Mouse (Mus musculus) CH12.LX (cell line): Measurements from ENCODE around the gene 4921504E06Rik. TPM values are rescaled to one million over a fixed set of nuclear protein-coding genes. Genes with fewer than 3 reads are reported as not detected.

Source experiments
- DNase-seq: peaks from one replicate; pipeline ENCODE4 v3.0.0-alpha.2; 2013; ENCODE audit errors: extremely low read depth
- H3K27ac ChIP-seq: 2 replicates; pipeline ENCODE4 v1.5.1; 2012; ENCODE audit warnings: low read depth, mild to moderate bottlenecking, control low read depth, moderate library complexity; ENCODE audit not compliant: insufficient read depth
- H3K27me3 ChIP-seq: replicated peaks from 2 replicates; pipeline ENCODE3; 2012; ENCODE audit warnings: inconsistent platforms
- H3K36me3 ChIP-seq, 2 experiments: replicated peaks in 1 of 2; 2 replicates each; pipeline versions ENCODE3 to v1.6.1; 2012; ENCODE audit warnings: inconsistent platforms in 1 of 2, low read length in 1 of 2, mild to moderate bottlenecking in 1 of 2, mixed read lengths in 1 of 2, moderate library complexity in 1 of 2; ENCODE audit not compliant: control insufficient read depth in 1 of 2, insufficient read depth in 1 of 2
- H3K4me1 ChIP-seq, 2 experiments: 2 replicates each; pipeline ENCODE4 v1.6.1; 2012; ENCODE audit warnings: inconsistent platforms in 1 of 2, moderate library complexity in 1 of 2; ENCODE audit not compliant: insufficient read depth in 2 of 2, control insufficient read depth in 1 of 2
- H3K4me2 ChIP-seq: 2 replicates; pipeline ENCODE4 v1.6.1; 2012; ENCODE audit warnings: low read depth, mild to moderate bottlenecking, control low read depth; ENCODE audit not compliant: poor library complexity, insufficient read depth, severe bottlenecking
- H3K4me3 ChIP-seq, 3 experiments: fragments of 150-350 bp in 1 of 3; sonication (generic) in 1 of 3; replicated peaks in 1 of 3; 2 replicates each; pipeline versions ENCODE3 to v1.5.1; 2011 to 2012; ENCODE audit warnings: low read depth in 2 of 3, low read length in 2 of 3, mild to moderate bottlenecking in 2 of 3, moderate library complexity in 2 of 3, control low read depth in 1 of 3, improper control_type of control experiment in 1 of 3, inconsistent platforms in 1 of 3, mixed read lengths in 1 of 3; ENCODE audit not compliant: poor library complexity in 1 of 3
- H3K79me2 ChIP-seq: replicated peaks from 2 replicates; pipeline ENCODE4 v1.6.1; 2012; ENCODE audit warnings: mild to moderate bottlenecking, moderate library complexity; ENCODE audit not compliant: control insufficient read depth, poor library complexity, insufficient read depth, severe bottlenecking; ENCODE audit errors: extremely low read depth
- H3K9ac ChIP-seq: 2 replicates; pipeline ENCODE4 v1.6.1; 2012; ENCODE audit warnings: low read depth, mild to moderate bottlenecking, control low read depth, moderate library complexity; ENCODE audit not compliant: insufficient read depth
- H3K9me3 ChIP-seq: replicated peaks from 2 replicates; pipeline ENCODE3; 2012; ENCODE audit warnings: low read length, inconsistent platforms, mixed read lengths
- BHLHE40 ChIP-seq: IDR thresholded peaks from 2 replicates; pipeline ENCODE4 v1.6.1; 2011; ENCODE audit warnings: mild to moderate bottlenecking, low read depth, low read length, improper control_type of control experiment
- CHD1 ChIP-seq: IDR thresholded peaks from 2 replicates; pipeline ENCODE4 v1.6.1; 2012; ENCODE audit warnings: low read depth, low read length, improper control_type of control experiment, inconsistent platforms
- CTCF ChIP-seq, 2 experiments: IDR thresholded peaks in 1 of 2; conservative IDR thresholded peaks in 1 of 2; 2 replicates each; pipeline ENCODE4 v1.5.1; 2011 to 2012; ENCODE audit warnings: low read depth in 2 of 2, low read length in 2 of 2, improper control_type of control experiment in 1 of 2, inconsistent platforms in 1 of 2, mild to moderate bottlenecking in 1 of 2, moderate library complexity in 1 of 2
- ELF1 ChIP-seq: IDR thresholded peaks from 2 replicates; pipeline ENCODE4 v1.6.1; 2014; ENCODE audit warnings: low read depth, mild to moderate bottlenecking, inconsistent platforms, low read length, improper control_type of control experiment
- ETS1 ChIP-seq: conservative IDR thresholded peaks from 2 replicates; pipeline ENCODE4 v1.6.1; 2012; ENCODE audit warnings: low read depth, mild to moderate bottlenecking, inconsistent platforms, low read length, improper control_type of control experiment, moderate library complexity
- JUN ChIP-seq: IDR thresholded peaks from 2 replicates; pipeline ENCODE4 v1.6.1; 2011; ENCODE audit warnings: low read depth, mild to moderate bottlenecking, low read length, improper control_type of control experiment, moderate library complexity; ENCODE audit not compliant: insufficient read depth
- JUND ChIP-seq: conservative IDR thresholded peaks from 2 replicates; pipeline ENCODE4 v1.6.1; 2011; ENCODE audit warnings: low read depth, low read length, improper control_type of control experiment
- MAFK ChIP-seq: IDR thresholded peaks from 2 replicates; pipeline ENCODE4 v1.6.1; 2011; ENCODE audit warnings: low read length, improper control_type of control experiment; ENCODE audit not compliant: insufficient replicate concordance
- MAX ChIP-seq: IDR thresholded peaks from 2 replicates; pipeline ENCODE4 v1.6.1; 2011; ENCODE audit warnings: low read length, improper control_type of control experiment
- MAZ ChIP-seq: IDR thresholded peaks from 2 replicates; pipeline ENCODE4 v1.6.1; 2012; ENCODE audit warnings: low read depth, mild to moderate bottlenecking, inconsistent platforms, low read length, improper control_type of control experiment, moderate library complexity
- MEF2A ChIP-seq: IDR thresholded peaks from 2 replicates; pipeline ENCODE4 v1.6.1; 2014; ENCODE audit warnings: low read depth, mild to moderate bottlenecking, inconsistent platforms, low read length, improper control_type of control experiment, borderline replicate concordance
- MXI1 ChIP-seq: IDR thresholded peaks from 2 replicates; pipeline ENCODE4 v1.6.1; 2011; ENCODE audit warnings: mild to moderate bottlenecking, low read depth, low read length, improper control_type of control experiment
- MYC ChIP-seq: IDR thresholded peaks from 2 replicates; pipeline ENCODE4 v1.6.1; 2011; ENCODE audit warnings: low read depth, mild to moderate bottlenecking, improper control_type of control experiment, low read length
- NELFE ChIP-seq: IDR thresholded peaks from 2 replicates; pipeline ENCODE4 v1.6.1; 2011; ENCODE audit warnings: low read depth, low read length, improper control_type of control experiment
- RAD21 ChIP-seq: IDR thresholded peaks from 2 replicates; pipeline ENCODE4 v1.6.1; 2011; ENCODE audit warnings: low read depth, mild to moderate bottlenecking, low read length, improper control_type of control experiment, moderate library complexity
- RCOR1 ChIP-seq: conservative IDR thresholded peaks from 2 replicates; pipeline ENCODE4 v1.6.1; 2012; ENCODE audit warnings: low read depth, mild to moderate bottlenecking, inconsistent platforms, low read length, improper control_type of control experiment
- SIN3A ChIP-seq: IDR thresholded peaks from 2 replicates; pipeline ENCODE4 v1.6.1; 2012; ENCODE audit warnings: low read length, improper control_type of control experiment, inconsistent platforms
- TBP ChIP-seq: conservative IDR thresholded peaks from 2 replicates; pipeline ENCODE4 v1.6.1; 2011; ENCODE audit warnings: low read depth, low read length, improper control_type of control experiment
- TCF12 ChIP-seq: IDR thresholded peaks from 2 replicates; pipeline ENCODE4 v1.6.1; 2014; ENCODE audit warnings: low read depth, mild to moderate bottlenecking, inconsistent platforms, low read length, improper control_type of control experiment
- UBTF ChIP-seq: IDR thresholded peaks from 2 replicates; pipeline ENCODE4 v1.6.1; 2012; ENCODE audit warnings: low read depth, mild to moderate bottlenecking, inconsistent platforms, low read length, improper control_type of control experiment, moderate library complexity
- USF1 ChIP-seq: IDR thresholded peaks from 2 replicates; pipeline ENCODE4 v1.6.1; 2014; ENCODE audit warnings: low read depth, mild to moderate bottlenecking, inconsistent platforms, low read length, improper control_type of control experiment
- ZMIZ1 ChIP-seq: IDR thresholded peaks from 2 replicates; pipeline ENCODE4 v1.6.1; 2012; ENCODE audit warnings: low read depth, mild to moderate bottlenecking, inconsistent platforms, low read length, improper control_type of control experiment
- ZNF384 ChIP-seq: IDR thresholded peaks from 2 replicates; pipeline ENCODE4 v1.6.1; 2012; ENCODE audit warnings: low read depth, low read length, improper control_type of control experiment, inconsistent platforms
- dilution Hi-C: fragments of 300-500 bp; cut with MboI; formaldehyde crosslinking; loops from 2 replicates; pipeline ENCODE4 v1.14.3; 2020; ENCODE audit warnings: low sequenced_read_pairs; ENCODE audit not compliant: extremely low pct_unique_long_range_greater_than_20kb, extremely low pct_ligation_motif_present
- in situ Hi-C: fragments of 300-500 bp; cut with MboI; formaldehyde crosslinking; loops from 3 replicates; pipeline ENCODE4 v1.14.3; 2019; ENCODE audit warnings: low sequenced_read_pairs, low pct_ligation_motif_present, low pct_unique_long_range_greater_than_20kb, mixed read lengths
- polyA plus RNA-seq: library from polyadenylated mRNA; unstranded; fragments of >175 nt; gene quantifications from 2 replicates; pipeline ENCODE4 v1.2.1, GENCODE M21; 2012; ENCODE audit warnings: low read depth; ENCODE audit not compliant: insufficient read length
- total RNA-seq, 2 experiments: library from RNA; depleted of rRNA; stranded (reverse); fragments of 300-350 nt in 1 of 2; fragments of >200 nt in 1 of 2; gene quantifications; 2 replicates each; pipeline ENCODE4 v1.2.3; 2012 to 2014

4921504E06Rik gene
- total and polyA plus RNA-seq, 3 experiments: not detected

DNA sequence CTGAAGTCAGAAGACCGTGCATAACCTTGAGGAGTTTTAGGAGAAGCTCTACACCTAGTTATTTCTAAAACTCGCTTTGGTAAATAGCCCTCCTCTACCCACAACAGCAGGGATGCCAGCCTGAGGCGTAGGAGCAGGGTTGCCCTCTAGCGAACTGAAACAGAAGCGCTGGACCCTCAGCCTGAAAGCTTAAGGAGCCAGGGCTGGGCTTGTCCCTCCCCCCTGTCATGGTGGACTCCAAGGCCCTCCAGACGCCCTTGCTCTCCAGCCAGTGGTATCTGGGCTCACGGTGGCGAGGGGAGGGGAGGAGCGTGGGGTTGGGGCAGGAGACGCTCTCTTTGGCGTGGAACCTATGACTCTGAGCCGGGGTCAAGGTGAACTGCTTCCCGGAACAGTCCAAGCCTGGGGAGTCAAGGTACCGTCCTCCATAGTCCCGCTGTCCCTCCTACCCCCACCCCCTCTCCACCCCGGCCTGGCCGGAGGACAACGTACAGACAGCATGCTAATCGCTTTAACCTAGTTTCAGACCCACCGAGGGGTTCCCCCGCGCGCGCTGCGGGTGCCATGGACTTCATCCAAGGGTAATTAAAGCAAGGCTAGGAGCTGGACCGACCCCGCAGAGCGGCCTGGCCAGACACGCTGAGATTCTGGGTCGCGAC is 105.5 kb downstream of the 4921504E06Rik start:
- no peak overlapping the region for H3K4me3 ChIP-seq
- H3K36me3 ChIP-seq: no peaks in the 10 kb centered on the region
- dilution Hi-C loops (no loop called here), in situ Hi-C loops (no loop called here)
- no peaks in the 10 kb centered on the region for H3K4me1 ChIP-seq
- TF ChIP-seq CTCF (conservative IDR thresholded peaks at IDR 0.05 in 1 of 2, IDR thresholded peaks at IDR 0.05 in 1 of 2; ENCODE audit: low read depth in 2 of 2, low read length in 2 of 2): peak in 1 of 2 experiments; percentile 7; a peak in 1 of 4 replicates
- no peak for TF ChIP-seq JUN
- TF ChIP-seq NELFE: no peak
- H3K79me2 ChIP-seq: no peaks in the 10 kb centered on the region
- no peaks in the 10 kb centered on the region for H3K27me3 ChIP-seq
- H3K9me3 ChIP-seq: peaks cover 13% of the 10 kb centered on the region
- no peak overlapping the region for H3K4me2 ChIP-seq
- H3K9ac ChIP-seq: no peak overlapping the region
- H3K27ac ChIP-seq: no peak overlapping the region
- DNase-seq: no peak

DNA sequence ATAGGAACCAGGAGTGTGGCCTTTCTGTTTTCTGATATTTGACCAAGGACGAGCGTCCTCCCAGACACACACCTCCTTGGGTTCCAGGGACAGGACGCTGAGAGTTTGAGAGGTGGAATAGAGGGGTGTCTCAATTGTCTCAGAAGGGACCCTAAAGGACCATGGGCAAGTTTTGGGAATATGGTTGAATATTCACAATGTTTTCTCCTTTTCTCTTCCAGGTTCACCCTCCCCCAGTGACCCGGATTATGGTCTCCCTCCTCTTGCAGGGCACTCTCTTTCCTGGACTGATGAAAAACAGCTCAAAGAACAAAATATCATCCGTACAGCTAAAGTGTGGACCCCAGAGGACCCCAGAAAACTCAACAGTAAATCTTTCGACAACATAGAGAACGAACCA is 107.0 kb downstream of the 4921504E06Rik start:
- H3K36me3 ChIP-seq: no peaks in the 10 kb centered on the region
- no peaks in the 10 kb centered on the region for H3K4me1 ChIP-seq
- no peaks in the 10 kb centered on the region for H3K79me2 ChIP-seq
- no peak for TF ChIP-seq ZMIZ1
- TF ChIP-seq MAX: no peak
- TF ChIP-seq ZNF384: no peak
- no peak for TF ChIP-seq UBTF
- no peak for TF ChIP-seq TBP
- no peak for TF ChIP-seq RAD21
- no peak for TF ChIP-seq USF1
- TF ChIP-seq MXI1: no peak
- no peak for TF ChIP-seq BHLHE40
- dilution Hi-C loops: no loop called here
- H3K4me2 ChIP-seq: no peak overlapping the region
- no peak overlapping the region for H3K27ac ChIP-seq
- no peak for DNase-seq
- H3K4me3 ChIP-seq: no peak overlapping the region
- no peaks in the 10 kb centered on the region for H3K27me3 ChIP-seq
- H3K9ac ChIP-seq: no peak overlapping the region
- peaks cover 13% of the 10 kb centered on the region for H3K9me3 ChIP-seq
- in situ Hi-C loops: no loop called here

GRCm38 (mm10) chr2:19445871-19446501 is 107.7 kb downstream of the 4921504E06Rik start:
- H3K36me3 ChIP-seq: no peaks in the 10 kb centered on the region
- H3K4me3 ChIP-seq: no peak overlapping the region
- no peak overlapping the region for H3K9ac ChIP-seq
- no peak overlapping the region for H3K4me2 ChIP-seq
- H3K27ac ChIP-seq: no peak overlapping the region
- in situ Hi-C loops: no loop called here
- peaks cover 13% of the 10 kb centered on the region for H3K9me3 ChIP-seq
- DNase-seq: no peak
- no peaks in the 10 kb centered on the region for H3K4me1 ChIP-seq
- H3K27me3 ChIP-seq: no peaks in the 10 kb centered on the region
- no peaks in the 10 kb centered on the region for H3K79me2 ChIP-seq
- TF ChIP-seq CHD1 (no peak), USF1 (no peak), TCF12 (no peak), NELFE (no peak), JUND (no peak), MAX (no peak), MYC (no peak), SIN3A (no peak), UBTF (no peak), RCOR1 (no peak), MXI1 (no peak), JUN (no peak), MEF2A (no peak), ELF1 (no peak), TBP (no peak), MAZ (no peak), ETS1 (no peak), MAFK (no peak)
- dilution Hi-C loops: no loop called here
